Mouse (Mus musculus) lung, embryonic 14.5 days (tissue): ENCODE measurements around the gene Fndc3b. TPM values are rescaled to one million over a fixed set of nuclear protein-coding genes. Genes with fewer than 3 reads are reported as not detected.

Experiments used
- ATAC-seq: fragments of 200-750 bp; cut with Nextera tagmentation; 2 replicates; pipeline ENCODE4 v1.8.0; 2017; ENCODE audit warnings: mild to moderate bottlenecking, moderate TSS enrichment, moderate library complexity; ENCODE audit not compliant: insufficient read depth
- DNase-seq: peaks from one replicate; pipeline ENCODE4 v3.0.0-alpha.2; 2015
- H3K27ac ChIP-seq: fragments of 300-500 bp; sonication (generic); 2 replicates; pipeline ENCODE4 v1.5.1; 2014; ENCODE audit warnings: low read depth, mild to moderate bottlenecking, moderate library complexity
- H3K27me3 ChIP-seq: fragments of 300-500 bp; sonication (generic); 2 replicates; pipeline ENCODE4 v1.6.1; 2014; ENCODE audit warnings: low read length, control low read depth; ENCODE audit not compliant: insufficient read depth
- H3K36me3 ChIP-seq: fragments of 300-500 bp; sonication (generic); 2 replicates; pipeline ENCODE4 v1.6.1; 2014; ENCODE audit warnings: control low read depth; ENCODE audit not compliant: insufficient read depth
- H3K4me1 ChIP-seq: fragments of 300-500 bp; sonication (generic); 2 replicates; pipeline ENCODE4 v1.6.1; 2014; ENCODE audit warnings: antibody characterized with exemption, control low read depth; ENCODE audit not compliant: insufficient read depth
- H3K4me2 ChIP-seq: fragments of 300-500 bp; sonication (generic); 2 replicates; pipeline ENCODE4 v1.6.1; 2014; ENCODE audit warnings: mild to moderate bottlenecking
- H3K4me3 ChIP-seq: fragments of 300-500 bp; sonication (generic); 2 replicates; pipeline ENCODE4 v1.5.1; 2014; ENCODE audit warnings: low read depth, low read length
- H3K9ac ChIP-seq: fragments of 300-500 bp; sonication (generic); 2 replicates; pipeline ENCODE4 v1.6.1; 2014
- H3K9me3 ChIP-seq: fragments of 300-500 bp; sonication (generic); 2 replicates; pipeline ENCODE4 v1.6.1; 2016; ENCODE audit warnings: low read depth, low read length, control low read depth
- CTCF ChIP-seq: IDR thresholded peaks from 2 replicates; pipeline ENCODE4 v1.5.1; 2016; ENCODE audit warnings: antibody characterized with exemption, low read depth
- WGBS: fragments of 180-500 bp; shearing (Covaris S2); extraction: QIAGEN DNeasy Blood & Tissue Kit; methylation state at CpG from one replicate; pipeline ENCODE4 v1.1.7; 2014; 5-methylcytosine and 5-hydroxymethylcytosine counted together
- polyA plus RNA-seq: library from polyadenylated mRNA; unstranded; fragments of >200 nt; fragmentation: Nextera tagmentation; extraction: Ambion mirVana; gene quantifications from 2 replicates; pipeline ENCODE4 v1.2.1, GENCODE M21; 2014

Fndc3b gene
- polyA plus RNA-seq, 1 experiment from 2014 or later, result 37.1 TPM

DNA sequence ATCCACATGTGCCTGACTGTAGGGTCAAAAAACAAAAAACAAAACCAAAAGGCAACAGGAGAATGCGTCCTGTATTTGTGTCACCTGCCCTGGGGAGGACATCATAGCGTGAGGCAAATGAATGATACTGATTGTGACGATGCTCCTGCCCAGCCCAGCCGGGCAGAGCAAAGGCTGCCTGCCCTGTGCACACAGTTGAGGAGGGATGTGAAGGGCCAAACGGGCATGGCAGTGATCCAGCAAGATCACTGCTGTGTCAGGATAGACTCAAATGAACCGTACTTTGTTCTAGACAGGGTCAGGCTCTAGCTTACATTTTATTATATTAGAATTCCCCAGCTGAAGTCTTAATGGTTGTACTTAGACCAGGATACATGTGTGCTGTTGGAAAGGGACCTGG, 219.3 kb downstream of the Fndc3b start:
- DNase-seq (no peak), ATAC-seq (no peak)
- Histone ChIP-seq H3K27ac (no peak overlapping the region), H3K9ac (no peak overlapping the region), H3K4me1 (no peaks in the 10 kb centered on the region), H3K36me3 (peaks cover 86% of the 10 kb centered on the region), H3K27me3 (no peaks in the 10 kb centered on the region), H3K4me2 (no peak overlapping the region), H3K4me3 (no peak overlapping the region), H3K9me3 (no peaks in the 10 kb centered on the region)
- no peak for TF ChIP-seq CTCF
- WGBS, result 75% methylated on average over 6 of the region's 6 CpGs

DNA sequence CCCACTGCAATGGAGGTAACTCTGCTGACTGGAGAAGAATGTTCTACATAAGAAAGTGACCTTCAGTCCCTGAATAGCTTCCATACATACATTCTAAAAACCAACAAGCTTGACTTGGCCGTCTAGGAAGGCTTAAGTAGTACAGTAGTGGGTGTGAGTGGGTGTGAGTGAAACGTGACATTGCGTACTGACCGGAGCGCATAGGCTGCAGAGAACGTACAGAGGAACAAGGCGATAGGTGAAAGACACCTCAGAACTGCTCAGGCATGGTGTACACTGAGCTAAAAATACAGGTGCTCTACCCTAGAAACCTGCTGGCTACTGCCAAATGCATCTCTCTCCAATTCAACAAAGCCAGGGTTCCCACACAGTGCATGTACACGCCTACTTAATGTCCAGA, 219.7 kb downstream of the Fndc3b start:
- H3K4me3 ChIP-seq, result no peak overlapping the region
- no peak for TF ChIP-seq CTCF

GRCm38 (mm10) chr3:27490891-27491290, 220.2 kb downstream of the Fndc3b start:
- TF ChIP-seq CTCF, result no peak
- no peak overlapping the region for H3K27ac ChIP-seq
- no peaks in the 10 kb centered on the region for H3K4me1 ChIP-seq
- WGBS, result 86% methylated on average over 9 of the region's 9 CpGs
- no peak for DNase-seq
- no peak overlapping the region for H3K4me3 ChIP-seq
- no peaks in the 10 kb centered on the region for H3K27me3 ChIP-seq
- H3K36me3 ChIP-seq, result peaks cover 86% of the 10 kb centered on the region
- no peaks in the 10 kb centered on the region for H3K9me3 ChIP-seq
- no peak overlapping the region for H3K9ac ChIP-seq
- ATAC-seq, result no peak
- H3K4me2 ChIP-seq, result no peak overlapping the region

More for the DNA sequence above, 219.7 kb downstream of the Fndc3b start:
- H3K4me1 ChIP-seq, result no peaks in the 10 kb centered on the region
- H3K9ac ChIP-seq, result no peak overlapping the region
- H3K27me3 ChIP-seq, result no peaks in the 10 kb centered on the region
- 89% methylated on average over 8 of the region's 8 CpGs for WGBS
- H3K4me2 ChIP-seq, result no peak overlapping the region
- H3K36me3 ChIP-seq, result peaks cover 84% of the 10 kb centered on the region
- no peak overlapping the region for H3K27ac ChIP-seq
- DNase-seq (no peak), ATAC-seq (no peak)
- H3K9me3 ChIP-seq, result no peaks in the 10 kb centered on the region

DNA sequence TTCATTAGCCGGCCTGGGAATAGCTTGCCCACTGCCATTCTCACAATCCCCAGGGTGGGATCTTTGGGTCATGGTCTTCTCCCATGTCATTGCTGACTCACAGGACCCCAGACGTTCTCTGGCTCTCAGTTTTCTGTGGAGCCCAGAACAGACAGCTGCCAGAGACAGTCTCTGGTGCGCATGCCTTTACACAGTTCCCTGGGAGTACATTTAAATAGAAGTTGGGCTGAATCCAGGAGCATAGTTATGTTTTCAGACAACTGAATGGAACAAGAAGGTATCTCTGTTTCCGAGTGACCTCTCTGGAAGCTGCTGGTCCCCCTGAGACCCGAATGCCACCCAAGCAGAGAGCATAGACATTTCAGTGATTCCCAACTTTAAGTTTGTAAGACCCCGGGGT, 221.6 kb downstream of the Fndc3b start:
- H3K36me3 ChIP-seq, result peaks cover 88% of the 10 kb centered on the region
- no peak overlapping the region for H3K4me2 ChIP-seq
- H3K9ac ChIP-seq, result no peak overlapping the region
- no peaks in the 10 kb centered on the region for H3K27me3 ChIP-seq
- no peak overlapping the region for H3K4me3 ChIP-seq
- no peak for DNase-seq
- no peaks in the 10 kb centered on the region for H3K4me1 ChIP-seq
- 86% methylated on average over 6 of the region's 6 CpGs for WGBS
- no peak overlapping the region for H3K27ac ChIP-seq
- no peaks in the 10 kb centered on the region for H3K9me3 ChIP-seq
- TF ChIP-seq CTCF, result no peak
- ATAC-seq, result no peak

DNA sequence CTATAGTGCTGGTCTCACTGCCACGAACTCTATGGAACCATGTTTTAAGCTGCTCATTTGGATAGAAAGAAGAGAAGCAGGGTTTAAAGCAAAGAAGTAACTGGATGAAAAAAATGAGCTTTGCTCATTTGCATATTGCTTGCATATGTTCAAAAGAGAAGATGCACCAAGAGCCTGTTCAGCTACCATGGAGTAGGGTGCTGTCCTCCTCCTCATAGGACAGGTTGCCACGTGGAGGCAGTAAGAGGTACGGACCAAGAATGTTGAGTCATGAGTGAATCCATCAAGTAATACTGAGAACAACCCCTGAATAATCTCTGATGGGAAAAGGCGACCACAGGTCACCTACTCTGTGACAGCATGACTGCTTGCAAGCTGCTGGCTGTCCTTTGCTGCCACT, 226.0 kb downstream of the Fndc3b start:
- no peaks in the 10 kb centered on the region for H3K27me3 ChIP-seq
- no peaks in the 10 kb centered on the region for H3K4me1 ChIP-seq
- no peak overlapping the region for H3K27ac ChIP-seq
- H3K9me3 ChIP-seq, result no peaks in the 10 kb centered on the region
- H3K4me2 ChIP-seq, result no peak overlapping the region
- WGBS, result 88% methylated on average over 4 of the region's 4 CpGs
- ATAC-seq, result no peak
- no peak for DNase-seq
- peaks cover 68% of the 10 kb centered on the region for H3K36me3 ChIP-seq
- TF ChIP-seq CTCF, result no peak
- no peak overlapping the region for H3K4me3 ChIP-seq
- H3K9ac ChIP-seq, result no peak overlapping the region

GRCm38 (mm10) chr3:27484698-27485097, 226.4 kb downstream of the Fndc3b start:
- ATAC-seq, result no peak
- DNase-seq, result no peak
- Histone ChIP-seq H3K4me2 (no peak overlapping the region), H3K4me3 (no peak overlapping the region), H3K9me3 (no peaks in the 10 kb centered on the region), H3K9ac (no peak overlapping the region), H3K27me3 (no peaks in the 10 kb centered on the region), H3K27ac (no peak overlapping the region), H3K4me1 (no peaks in the 10 kb centered on the region), H3K36me3 (peaks cover 64% of the 10 kb centered on the region)
- 58% methylated on average over 3 of the region's 3 CpGs for WGBS
- no peak for TF ChIP-seq CTCF

DNA sequence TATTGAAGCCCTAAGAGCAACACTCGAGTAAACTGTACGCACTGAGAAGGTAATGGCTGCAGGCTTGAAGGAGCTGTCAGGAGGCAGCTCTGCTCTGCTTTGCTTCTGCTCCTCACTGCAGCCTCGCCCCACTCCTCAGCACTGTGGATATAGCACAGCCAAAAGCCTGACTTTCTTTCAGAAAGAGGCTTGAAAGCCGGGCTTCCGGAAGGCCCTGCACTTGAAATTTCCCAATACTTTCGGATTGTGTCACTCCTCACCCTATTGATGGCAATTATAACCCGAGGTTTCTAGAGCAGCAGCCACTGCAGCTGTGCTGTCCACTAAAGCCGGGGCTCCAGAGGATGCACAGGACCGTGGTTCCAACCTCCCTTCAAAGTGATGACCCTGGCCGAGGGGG, 227.3 kb downstream of the Fndc3b start:
- TF ChIP-seq CTCF, result no peak
- Histone ChIP-seq H3K4me1 (no peaks in the 10 kb centered on the region), H3K9ac (no peak overlapping the region), H3K4me2 (no peak overlapping the region), H3K9me3 (no peaks in the 10 kb centered on the region), H3K4me3 (no peak overlapping the region), H3K27me3 (no peaks in the 10 kb centered on the region), H3K36me3 (peaks cover 59% of the 10 kb centered on the region), H3K27ac (no peak overlapping the region)
- DNase-seq (no peak), ATAC-seq (no peak)
- 79% methylated on average over 10 of the region's 10 CpGs for WGBS

DNA sequence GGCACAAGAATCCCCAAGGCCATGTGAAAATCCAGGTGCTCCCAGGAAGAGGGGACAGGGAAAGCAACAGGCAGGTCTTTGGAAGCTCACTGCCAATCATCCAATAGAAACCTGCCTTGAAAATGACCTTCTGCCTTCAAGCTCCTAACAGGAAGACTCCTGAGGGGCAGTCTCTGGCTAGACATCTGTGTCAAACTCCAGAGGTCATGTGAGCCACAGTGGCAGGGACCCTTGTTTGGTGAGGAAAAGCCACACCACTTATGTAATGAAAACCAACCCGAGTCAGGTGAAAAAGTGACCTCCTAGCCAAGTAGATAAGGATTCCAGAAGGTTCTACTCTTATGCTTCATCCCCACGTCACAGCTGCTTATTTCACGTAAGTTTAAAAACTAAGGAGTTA, 227.8 kb downstream of the Fndc3b start:
- no peaks in the 10 kb centered on the region for H3K4me1 ChIP-seq
- no peak for DNase-seq
- H3K4me3 ChIP-seq, result no peak overlapping the region
- 79% methylated on average over 3 of the region's 3 CpGs for WGBS
- no peak overlapping the region for H3K9ac ChIP-seq
- H3K4me2 ChIP-seq, result no peak overlapping the region
- no peak for TF ChIP-seq CTCF
- ATAC-seq, result no peak
- no peak overlapping the region for H3K27ac ChIP-seq
- no peaks in the 10 kb centered on the region for H3K27me3 ChIP-seq
- peaks cover 59% of the 10 kb centered on the region for H3K36me3 ChIP-seq
- no peaks in the 10 kb centered on the region for H3K9me3 ChIP-seq
